Mouse (Mus musculus) cerebellum, adult 8-10 months (tissue): ENCODE results near the gene Rtbdn.

Experiments used
- DNase-seq: peaks from one replicate; pipeline ENCODE4 v3.0.0; 2022

Rtbdn gene

GRCm38 (mm10) chr8:84981644-84982498, 35.1 kb downstream of the Rtbdn start:
- DNase-seq = no peak

DNA sequence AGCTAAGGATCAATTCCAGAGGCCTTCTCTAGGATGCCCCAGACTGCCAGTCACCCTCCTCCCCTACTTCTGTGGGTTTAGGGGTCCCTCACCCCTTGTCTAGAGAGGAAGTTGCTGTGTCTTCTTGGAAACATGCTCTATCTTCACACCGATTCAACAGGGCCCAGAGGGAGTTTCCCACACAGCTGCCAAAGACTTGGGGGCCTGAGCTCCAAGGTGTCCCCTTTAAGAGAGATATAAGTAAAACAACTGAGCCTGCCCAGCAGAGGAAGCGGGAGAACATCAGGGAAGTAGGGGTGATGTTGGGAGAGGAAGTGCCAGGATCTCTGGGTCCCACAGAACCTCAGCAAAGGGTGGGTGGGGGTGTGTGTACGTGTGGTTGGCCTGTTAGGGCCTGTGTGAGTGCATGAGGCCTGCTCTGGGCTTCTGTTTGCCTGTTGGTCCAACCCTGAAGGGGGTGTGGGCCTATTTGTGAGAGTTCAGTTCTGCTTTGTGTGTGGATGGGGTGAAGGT, 35.8 kb downstream of the Rtbdn start:
- no peak for DNase-seq

DNA sequence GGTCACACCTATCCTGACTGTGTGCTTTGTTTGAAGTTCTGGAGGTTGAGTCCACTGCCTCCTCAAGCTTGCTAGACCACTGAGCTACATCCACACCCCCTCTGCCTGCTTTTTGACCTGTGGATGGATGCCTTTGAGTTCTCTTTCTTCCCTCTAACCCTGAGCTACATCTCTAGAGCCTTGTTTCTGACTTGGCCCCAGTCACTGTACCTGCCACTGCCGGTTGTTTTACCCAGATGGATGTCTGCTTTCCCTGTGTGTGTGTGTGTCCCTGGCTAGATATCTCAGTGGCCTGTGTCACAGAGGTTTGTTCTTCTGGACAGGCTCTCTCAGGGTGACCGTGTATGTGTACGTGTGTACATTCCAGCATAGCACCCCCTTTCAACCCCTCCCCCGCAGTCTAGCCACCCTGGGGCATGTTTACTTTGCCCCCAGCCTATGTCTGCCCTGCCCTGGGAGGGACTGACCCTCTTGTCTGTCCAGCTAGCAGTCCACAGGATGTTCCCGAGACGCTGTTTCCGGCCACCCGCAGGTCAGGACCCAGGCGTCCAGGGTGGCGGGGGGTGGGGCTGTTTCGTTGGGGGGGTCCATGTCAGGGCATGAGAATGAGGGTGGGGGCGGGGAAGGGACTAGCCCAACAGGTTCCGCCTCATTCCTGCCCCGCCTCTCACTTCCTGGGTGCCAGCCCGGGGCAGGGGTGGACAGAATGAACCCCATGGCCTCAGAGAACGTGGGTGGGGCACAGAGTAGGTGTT, 37.7 kb downstream of the Rtbdn start:
- no peak for DNase-seq

GRCm38 (mm10) chr8:84985049-84985683, 38.4 kb downstream of the Rtbdn start:
- no peak for DNase-seq

DNA sequence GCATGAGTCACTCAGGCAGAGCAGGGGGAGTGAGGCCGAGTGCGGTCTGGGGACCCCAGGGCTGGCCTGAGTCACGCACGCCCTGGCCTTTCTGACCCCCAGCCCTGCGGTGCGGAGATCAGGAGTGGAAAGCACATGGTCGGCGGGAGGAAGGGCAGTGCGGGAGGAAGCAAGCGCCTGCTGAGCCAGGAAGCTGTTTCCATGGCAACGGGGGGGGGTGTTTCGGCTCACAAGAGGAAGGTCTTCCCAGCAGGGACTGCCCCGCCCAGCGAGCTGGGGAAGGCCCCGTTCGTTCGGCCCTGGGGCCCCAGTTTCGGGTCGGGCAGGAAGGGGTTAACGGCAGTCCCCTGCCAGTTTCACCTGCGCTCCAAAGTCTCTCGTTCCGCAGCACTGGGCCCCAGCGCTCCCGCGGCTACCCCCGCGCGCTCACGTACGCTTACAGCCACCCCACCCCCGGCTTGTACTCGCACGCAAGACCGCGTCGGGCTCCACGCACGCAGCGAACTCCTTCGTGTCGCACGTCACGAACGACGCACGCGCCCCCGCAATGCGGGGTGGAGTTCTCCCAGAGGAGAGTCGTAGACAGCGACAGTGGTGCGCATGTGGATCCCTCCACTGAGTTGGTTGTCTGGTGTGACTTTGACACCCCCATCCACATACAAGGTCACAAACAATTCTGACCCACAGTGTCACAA, 39.0 kb downstream of the Rtbdn start:
- peak; percentile 90 for DNase-seq

- DNase-seq = no peak
These were observed 39.7 kb downstream of the Rtbdn start for GRCm38 (mm10) chr8:84986379-84986945.

GRCm38 (mm10) chr8:84987388-84987787, 40.6 kb downstream of the Rtbdn start:
- DNase-seq = no peak

- DNase-seq = no peak
These were observed 41.1 kb downstream of the Rtbdn start for GRCm38 (mm10) chr8:84987903-84988302.

GRCm38 (mm10) chr8:84989311-84989731, 42.5 kb downstream of the Rtbdn start:
- DNase-seq = peak; percentile 48

DNA sequence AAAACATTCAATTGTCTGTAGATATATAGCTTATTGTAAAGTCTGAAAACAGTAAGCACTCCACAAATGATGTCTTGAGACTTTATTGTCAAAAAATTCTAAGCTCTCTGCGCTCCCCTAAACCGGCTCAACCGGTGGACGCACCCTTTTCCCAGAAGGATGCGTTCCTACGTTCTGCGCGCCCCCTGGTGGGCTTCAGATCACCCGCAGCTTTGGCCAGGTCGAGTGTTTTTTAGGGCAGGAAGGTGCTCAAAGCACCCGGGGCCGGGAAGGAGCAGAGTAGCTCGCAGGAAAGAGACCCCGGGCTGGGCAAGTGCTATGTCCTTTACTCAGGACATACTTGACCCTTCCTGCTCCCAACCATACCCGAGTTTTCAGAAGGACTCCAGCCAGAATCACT, 43.0 kb downstream of the Rtbdn start:
- DNase-seq = peak; percentile 91

DNA sequence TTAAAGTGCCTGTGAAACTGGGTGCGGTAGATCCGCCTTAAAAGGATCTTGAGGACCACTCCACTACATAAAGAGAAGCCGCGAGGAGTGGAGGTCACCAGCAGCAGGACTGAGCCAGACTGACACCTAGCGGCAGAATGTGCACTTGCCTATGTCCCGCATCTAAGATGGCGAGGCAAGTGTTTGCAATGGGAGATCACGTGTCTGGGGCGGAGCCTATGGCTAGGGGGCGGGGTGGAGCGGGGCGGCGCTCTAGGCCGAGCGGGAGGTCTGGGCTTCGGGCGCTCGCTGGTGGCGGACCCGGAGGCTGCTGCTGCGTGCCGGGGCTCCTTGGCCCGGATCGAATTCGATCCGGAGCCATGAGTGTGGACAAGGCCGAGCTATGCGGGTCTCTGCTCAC, 43.6 kb downstream of the Rtbdn start, which contains the start of gene Hook2:
Gene Hook2 (plus strand): TSS at position 255 of the 400 bp plus-strand sequence.
- peak; percentile 96 for DNase-seq

GRCm38 (mm10) chr8:84990836-84991235, 44.0 kb downstream of the Rtbdn start:
- no peak for DNase-seq

- no peak for DNase-seq
These were observed 47.6 kb downstream of the Rtbdn start for GRCm38 (mm10) chr8:84994375-84994774.

DNA sequence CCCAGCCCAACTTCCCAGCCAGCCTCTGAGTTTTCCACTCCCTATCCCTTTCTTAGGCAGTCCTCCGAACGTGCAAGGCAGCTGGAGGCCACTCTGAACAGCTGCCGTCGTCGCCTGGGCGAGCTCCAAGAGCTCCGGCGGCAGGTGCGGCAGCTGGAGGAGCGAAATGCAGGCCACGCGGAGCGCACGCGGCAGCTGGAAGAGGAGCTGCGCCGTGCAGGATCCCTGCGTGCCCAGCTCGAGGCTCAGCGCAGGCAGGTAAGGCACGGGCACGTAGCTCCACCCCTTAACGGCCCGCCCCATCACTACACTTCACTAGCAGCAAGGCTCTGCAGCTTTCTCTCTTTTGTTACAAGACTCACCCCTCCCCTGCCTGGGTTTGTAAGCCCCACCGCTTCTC, 48.9 kb downstream of the Rtbdn start:
- no peak for DNase-seq

DNA sequence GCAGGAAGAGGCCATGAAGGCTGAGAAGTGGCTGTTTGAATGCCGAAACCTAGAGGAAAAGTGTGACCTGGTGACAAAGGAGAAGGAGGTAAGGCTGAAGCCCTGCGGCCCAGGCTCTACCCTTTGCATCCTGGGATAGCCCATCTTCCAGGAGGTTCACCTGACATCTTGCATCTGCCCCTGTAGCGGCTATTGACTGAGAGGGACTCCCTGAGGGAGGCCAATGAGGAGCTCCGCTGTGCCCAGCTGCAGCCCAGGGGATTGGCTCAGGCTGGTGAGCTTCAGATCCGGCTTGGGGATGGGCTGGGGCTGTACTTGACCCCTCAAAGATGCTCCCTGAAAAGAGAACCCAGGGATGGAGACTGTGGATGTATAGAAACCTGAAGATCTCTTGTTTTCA, 50.2 kb downstream of the Rtbdn start:
- DNase-seq = no peak

DNA sequence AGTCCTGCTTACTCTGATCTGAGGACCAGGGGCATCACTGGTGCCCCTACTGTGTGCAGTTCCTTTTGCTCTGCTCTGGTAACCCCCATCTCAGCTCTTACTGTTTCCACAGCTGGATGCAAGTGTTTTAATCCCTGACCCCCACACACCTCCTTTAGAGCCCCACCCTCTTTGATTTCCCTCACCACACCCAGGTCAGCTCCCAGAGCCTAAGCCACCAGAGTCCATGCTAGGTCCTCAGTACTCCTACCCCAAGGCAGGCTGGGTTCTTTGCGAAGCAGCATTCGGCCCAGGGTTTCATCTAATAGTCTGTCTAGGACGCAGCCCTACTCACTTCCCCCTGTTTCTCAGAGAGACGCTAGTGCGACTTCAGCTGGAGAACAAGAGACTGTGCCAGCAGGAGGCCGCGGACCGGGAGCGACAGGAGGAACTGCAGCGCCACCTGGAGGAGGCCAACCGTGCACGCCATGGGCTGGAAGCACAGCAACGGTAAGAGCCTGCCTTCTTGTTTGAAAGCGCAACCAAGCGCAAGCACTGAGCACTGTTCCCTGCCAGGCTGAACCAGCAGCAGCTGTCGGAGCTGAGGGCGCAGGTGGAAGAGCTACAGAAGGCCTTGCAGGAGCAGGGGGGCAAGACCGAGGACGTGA, 51.0 kb downstream of the Rtbdn start:
- peak; percentile 94 for DNase-seq
